Mouse (Mus musculus) cerebellum, adult 2 months (tissue): ENCODE measurements around the gene Ninj2.

Experiments
- CTCF ChIP-seq: fragments of 200-500 bp; IDR thresholded peaks from 2 replicates; pipeline ENCODE4 v1.5.1; 2011; ENCODE audit warnings: low read depth, mild to moderate bottlenecking, control low read depth, low read length, moderate library complexity, borderline replicate concordance; ENCODE audit not compliant: insufficient read depth
- POLR2A ChIP-seq: fragments of 200-500 bp; IDR thresholded peaks from 2 replicates; pipeline ENCODE4 v1.6.1; 2011; ENCODE audit warnings: low read length, control low read depth, borderline replicate concordance; ENCODE audit not compliant: insufficient read depth

DNA sequence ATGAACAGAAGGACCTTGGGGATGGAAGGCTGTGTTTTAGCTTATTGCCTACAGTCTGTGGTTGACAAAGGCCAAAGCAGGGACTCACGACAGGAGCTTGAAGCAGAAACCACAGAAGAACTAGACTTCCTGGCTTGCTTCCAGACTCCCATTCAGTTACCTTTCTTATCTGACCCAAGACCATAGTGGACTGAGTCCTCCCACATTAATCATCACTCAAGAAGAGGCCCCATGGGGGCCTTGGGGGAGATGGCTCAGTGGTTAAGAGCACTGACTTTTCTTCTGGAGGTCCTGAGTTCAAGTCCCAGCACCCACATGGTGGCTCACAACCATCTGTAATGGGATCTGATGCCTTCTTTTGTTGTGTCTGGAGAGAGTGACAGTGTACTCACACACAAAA, 10.0 kb downstream of the Ninj2 start:
- TF ChIP-seq CTCF (no peak), POLR2A (no peak)
